Mouse (Mus musculus): ENCODE results near the gene Rbp7. TPM values are rescaled to one million over a fixed set of nuclear protein-coding genes. Genes with fewer than 3 reads are reported as not detected.
A peak's percentile ranks its signal among the peaks of the same experiment; 100 is the strongest.
"Not testable (repeated sequence)": the region's sequence is repeated elsewhere in the genome, so short reads cannot be mapped to it uniquely, and the experiment has no call there.

Rbp7 gene
- total RNA-seq, 1 experiment from 2014 or later, result not detected

- no peak for ATAC-seq (replicated peaks; ENCODE audit: insufficient number of reproducible peaks, low FRiP score, low TSS enrichment, poor library complexity, severe bottlenecking)
These were observed 3.7 kb upstream of the Rbp7 start for GRCm38 (mm10) chr4:149458526-149458925.

GRCm38 (mm10) chr4:149457831-149458430 lies 3.2 kb upstream of the Rbp7 start:
- no peak for ATAC-seq (replicated peaks; ENCODE audit: insufficient number of reproducible peaks, low FRiP score, low TSS enrichment, poor library complexity, severe bottlenecking)

GRCm38 (mm10) chr4:149457163-149457562 lies 2.4 kb upstream of the Rbp7 start:
- ATAC-seq (replicated peaks; ENCODE audit: insufficient number of reproducible peaks, low FRiP score, low TSS enrichment, poor library complexity, severe bottlenecking), result peak; percentile 88

GRCm38 (mm10) chr4:149454263-149454662 lies 515 bp downstream of the Rbp7 start:
- ATAC-seq (replicated peaks; ENCODE audit: insufficient number of reproducible peaks, low FRiP score, low TSS enrichment, poor library complexity, severe bottlenecking), result no peak

GRCm38 (mm10) chr4:149453656-149454055 lies 1.1 kb downstream of the Rbp7 start:
- ATAC-seq (replicated peaks; ENCODE audit: insufficient number of reproducible peaks, low FRiP score, low TSS enrichment, poor library complexity, severe bottlenecking), result no peak

- ATAC-seq (replicated peaks; ENCODE audit: insufficient number of reproducible peaks, low FRiP score, low TSS enrichment, poor library complexity, severe bottlenecking), result no peak
These were observed 4.1 kb downstream of the Rbp7 start for GRCm38 (mm10) chr4:149450636-149451035.

- 0 out of 2 replicates have a peak, but pooled peaks have one; percentile 14 for ATAC-seq (replicated peaks; ENCODE audit: insufficient number of reproducible peaks, low FRiP score, low TSS enrichment, poor library complexity, severe bottlenecking)
These were observed 8.5 kb downstream of the Rbp7 start for GRCm38 (mm10) chr4:149446309-149446708.

GRCm38 (mm10) chr4:149445868-149446267 lies 8.9 kb downstream of the Rbp7 start:
- no peak for ATAC-seq (replicated peaks; ENCODE audit: insufficient number of reproducible peaks, low FRiP score, low TSS enrichment, poor library complexity, severe bottlenecking)

- peak; percentile 99 for ATAC-seq (replicated peaks; ENCODE audit: insufficient number of reproducible peaks, low FRiP score, low TSS enrichment, poor library complexity, severe bottlenecking)
These were observed 9.6 kb downstream of the Rbp7 start for GRCm38 (mm10) chr4:149444964-149445701.

GRCm38 (mm10) chr4:149444465-149444864 lies 10.3 kb downstream of the Rbp7 start:
- ATAC-seq (replicated peaks; ENCODE audit: insufficient number of reproducible peaks, low FRiP score, low TSS enrichment, poor library complexity, severe bottlenecking), result no peak

- ATAC-seq (replicated peaks; ENCODE audit: insufficient number of reproducible peaks, low FRiP score, low TSS enrichment, poor library complexity, severe bottlenecking), result no peak
These were observed 12.3 kb downstream of the Rbp7 start for GRCm38 (mm10) chr4:149442436-149442835.

GRCm38 (mm10) chr4:149440576-149440975 lies 14.2 kb downstream of the Rbp7 start:
- no peak for ATAC-seq (replicated peaks; ENCODE audit: insufficient number of reproducible peaks, low FRiP score, low TSS enrichment, poor library complexity, severe bottlenecking)

GRCm38 (mm10) chr4:149431887-149432286 lies 22.9 kb downstream of the Rbp7 start:
- not testable (repeated sequence) for ATAC-seq (replicated peaks; ENCODE audit: insufficient number of reproducible peaks, low FRiP score, low TSS enrichment, poor library complexity, severe bottlenecking)

GRCm38 (mm10) chr4:149429592-149429991 lies 25.2 kb downstream of the Rbp7 start:
- no peak for ATAC-seq (replicated peaks; ENCODE audit: insufficient number of reproducible peaks, low FRiP score, low TSS enrichment, poor library complexity, severe bottlenecking)

GRCm38 (mm10) chr4:149426325-149427199 lies 28.2 kb downstream of the Rbp7 start, which contains the start of gene Ube4b:
Ube4b (minus strand) TSS chr4:149426749.
- ATAC-seq (replicated peaks; ENCODE audit: insufficient number of reproducible peaks, low FRiP score, low TSS enrichment, poor library complexity, severe bottlenecking), result peak; percentile 95

GRCm38 (mm10) chr4:149425801-149426292 lies 28.9 kb downstream of the Rbp7 start:
- no peak for ATAC-seq (replicated peaks; ENCODE audit: insufficient number of reproducible peaks, low FRiP score, low TSS enrichment, poor library complexity, severe bottlenecking)

- no peak for ATAC-seq (replicated peaks; ENCODE audit: insufficient number of reproducible peaks, low FRiP score, low TSS enrichment, poor library complexity, severe bottlenecking)
These were observed 30.0 kb downstream of the Rbp7 start for GRCm38 (mm10) chr4:149424755-149425154.

- ATAC-seq (replicated peaks; ENCODE audit: insufficient number of reproducible peaks, low FRiP score, low TSS enrichment, poor library complexity, severe bottlenecking), result no peak
These were observed 36.9 kb downstream of the Rbp7 start for GRCm38 (mm10) chr4:149417854-149418365.

GRCm38 (mm10) chr4:149416986-149417385 lies 37.8 kb downstream of the Rbp7 start:
- no peak for ATAC-seq (replicated peaks; ENCODE audit: insufficient number of reproducible peaks, low FRiP score, low TSS enrichment, poor library complexity, severe bottlenecking)
